Mouse (Mus musculus) forebrain, embryonic 10.5 days (tissue): ENCODE data around the gene Tbxa2r. TPM values are rescaled to one million over a fixed set of nuclear protein-coding genes. Genes with fewer than 3 reads are reported as not detected.

ENCODE experiments used
- DNase-seq: peaks from one replicate; pipeline ENCODE4 v3.0.0-alpha.2; 2017; ENCODE audit warnings: low spot score; ENCODE audit errors: extremely low spot score
- H3K27ac ChIP-seq: fragments of 300-500 bp; sonication (generic); 2 replicates; pipeline ENCODE4 v1.5.1; 2016; ENCODE audit warnings: mild to moderate bottlenecking
- H3K27me3 ChIP-seq: fragments of 300-500 bp; sonication (generic); 2 replicates; pipeline ENCODE4 v1.6.1; 2016; ENCODE audit warnings: mild to moderate bottlenecking; ENCODE audit not compliant: poor library complexity, severe bottlenecking
- H3K36me3 ChIP-seq: fragments of 300-500 bp; sonication (generic); replicated peaks from 2 replicates; pipeline ENCODE4 v1.6.1; 2016; ENCODE audit warnings: mild to moderate bottlenecking, moderate library complexity
- H3K4me1 ChIP-seq: fragments of 300-500 bp; sonication (generic); 2 replicates; pipeline ENCODE4 v1.6.1; 2016
- H3K4me3 ChIP-seq: fragments of 300-500 bp; sonication (generic); 2 replicates; pipeline ENCODE4 v1.5.1; 2016; ENCODE audit warnings: mild to moderate bottlenecking, moderate library complexity
- H3K9me3 ChIP-seq: fragments of 300-500 bp; sonication (generic); 2 replicates; pipeline ENCODE4 v1.6.1; 2016; ENCODE audit warnings: mild to moderate bottlenecking, moderate library complexity
- WGBS: fragments of 180-500 bp; shearing (Covaris S2); methylation state at CpG from one replicate; pipeline ENCODE4 v1.1.7; 2016; 5-methylcytosine and 5-hydroxymethylcytosine counted together
- polyA plus RNA-seq: library from polyadenylated mRNA; unstranded; fragments of >200 nt; fragmentation: Nextera tagmentation; extraction: Ambion mirVana; gene quantifications from 2 replicates; pipeline ENCODE4 v1.2.1, GENCODE M21; 2016

Tbxa2r gene
- polyA plus RNA-seq, 1 experiment from 2014 or later: 2.4 TPM

DNA sequence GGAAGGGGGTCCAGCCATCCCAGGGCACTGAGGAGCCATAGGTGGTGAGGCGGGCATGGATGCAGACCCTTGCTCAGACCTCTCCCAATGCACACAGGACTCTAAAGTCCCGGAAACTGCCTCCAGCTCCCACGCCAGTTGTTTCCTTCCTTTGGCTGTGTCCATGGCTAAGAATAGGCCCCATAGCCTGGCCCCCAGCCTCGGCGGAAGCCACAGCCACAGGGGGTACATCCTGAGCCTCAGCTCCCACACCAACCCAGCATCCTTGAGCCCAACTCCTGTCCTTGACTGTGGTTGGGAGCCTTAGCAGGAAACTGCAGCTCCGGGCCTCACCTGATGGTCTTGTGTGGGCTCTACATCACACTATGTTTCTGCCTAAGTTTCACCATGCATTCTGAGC, 1.7 kb upstream of the Tbxa2r start:
- Histone ChIP-seq H3K4me1 (peaks cover 38% of the 10 kb centered on the region), H3K27ac (no peak overlapping the region), H3K4me3 (no peak overlapping the region), H3K27me3 (peaks cover 19% of the 10 kb centered on the region), H3K36me3 (peaks cover 67% of the 10 kb centered on the region), H3K9me3 (no peaks in the 10 kb centered on the region)
- 82% methylated on average over 6 of the region's 6 CpGs for WGBS
- DNase-seq: no peak

GRCm38 (mm10) chr10:81327959-81328358, 572 bp upstream of the Tbxa2r start:
- Histone ChIP-seq H3K27me3 (peaks cover 30% of the 10 kb centered on the region), H3K27ac (peak overlapping the region; percentile 58), H3K36me3 (peaks cover 58% of the 10 kb centered on the region), H3K4me3 (peak overlapping the region; percentile 9; the same call in 1 of the 2 replicates), H3K9me3 (no peaks in the 10 kb centered on the region), H3K4me1 (peaks cover 36% of the 10 kb centered on the region)
- 44% methylated on average over 2 of the region's 2 CpGs for WGBS
- DNase-seq: no peak

GRCm38 (mm10) chr10:81329194-81329975, 854 bp downstream of the Tbxa2r start:
- Histone ChIP-seq H3K27me3 (peaks cover 43% of the 10 kb centered on the region), H3K27ac (no peak overlapping the region), H3K4me1 (peaks cover 35% of the 10 kb centered on the region), H3K9me3 (no peaks in the 10 kb centered on the region), H3K4me3 (peak overlapping the region; percentile 2), H3K36me3 (peaks cover 44% of the 10 kb centered on the region)
- WGBS: 73% methylated on average over 10 of the region's 10 CpGs
- DNase-seq: no peak

- H3K27me3 ChIP-seq: peaks cover 49% of the 10 kb centered on the region
- H3K27ac ChIP-seq: no peak overlapping the region
- no peak for DNase-seq
- peaks cover 41% of the 10 kb centered on the region for H3K4me1 ChIP-seq
- 74% methylated on average over 4 of the region's 4 CpGs for WGBS
- peaks cover 37% of the 10 kb centered on the region for H3K36me3 ChIP-seq
- no peaks in the 10 kb centered on the region for H3K9me3 ChIP-seq
- H3K4me3 ChIP-seq: no peak overlapping the region; the same call in 1 of the 2 replicates
These were observed 1.5 kb downstream of the Tbxa2r start for GRCm38 (mm10) chr10:81330007-81330406.

- Histone ChIP-seq H3K36me3 (peaks cover 15% of the 10 kb centered on the region), H3K9me3 (no peaks in the 10 kb centered on the region), H3K4me3 (peak overlapping the region; percentile 36), H3K27ac (peak overlapping the region; percentile 51; the same call in 1 of the 2 replicates), H3K27me3 (peaks cover 67% of the 10 kb centered on the region), H3K4me1 (peaks cover 58% of the 10 kb centered on the region)
- DNase-seq: no peak
- WGBS: 14% methylated on average over 29 of the region's 29 CpGs
These were observed 3.7 kb downstream of the Tbxa2r start for GRCm38 (mm10) chr10:81332277-81332676.

DNA sequence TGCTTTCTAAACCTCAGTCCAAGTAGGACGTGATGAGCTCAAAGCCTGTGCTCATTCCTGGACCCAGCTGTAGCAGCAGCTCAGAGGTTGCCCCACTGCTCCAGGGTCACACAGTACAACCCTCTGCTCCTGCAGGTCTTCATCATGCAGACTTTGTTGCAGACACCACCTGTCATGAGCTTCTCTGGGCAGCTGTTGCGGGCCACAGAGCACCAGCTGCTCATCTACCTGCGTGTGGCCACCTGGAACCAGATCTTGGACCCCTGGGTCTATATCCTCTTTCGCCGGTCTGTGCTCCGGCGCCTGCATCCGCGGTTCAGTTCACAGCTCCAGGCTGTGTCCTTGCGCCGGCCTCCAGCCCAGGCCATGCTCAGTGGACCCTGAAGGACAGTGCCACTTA, 5.8 kb downstream of the Tbxa2r start:
- Histone ChIP-seq H3K4me3 (no peak overlapping the region), H3K4me1 (peaks cover 48% of the 10 kb centered on the region), H3K27ac (peak overlapping the region; percentile 80), H3K9me3 (no peaks in the 10 kb centered on the region), H3K27me3 (peaks cover 83% of the 10 kb centered on the region), H3K36me3 (no peaks in the 10 kb centered on the region)
- 66% methylated on average over 11 of the region's 11 CpGs for WGBS
- DNase-seq: no peak

- Histone ChIP-seq H3K4me3 (peak overlapping the region; percentile 23), H3K4me1 (peaks cover 43% of the 10 kb centered on the region), H3K36me3 (no peaks in the 10 kb centered on the region), H3K27me3 (peaks cover 81% of the 10 kb centered on the region), H3K9me3 (no peaks in the 10 kb centered on the region), H3K27ac (peak overlapping the region; percentile 80)
- DNase-seq: no peak
- 40% methylated on average over 19 of the region's 19 CpGs for WGBS
These were observed 7.1 kb downstream of the Tbxa2r start for GRCm38 (mm10) chr10:81335393-81336340.

- H3K9me3 ChIP-seq: no peaks in the 10 kb centered on the region
- H3K27me3 ChIP-seq: peaks cover 85% of the 10 kb centered on the region
- H3K27ac ChIP-seq: peak overlapping the region; percentile 80
- DNase-seq: no peak
- H3K4me1 ChIP-seq: peaks cover 49% of the 10 kb centered on the region
- 92% methylated on average over 4 of the region's 4 CpGs for WGBS
- H3K36me3 ChIP-seq: no peaks in the 10 kb centered on the region
- H3K4me3 ChIP-seq: no peak overlapping the region
These were observed 8.0 kb downstream of the Tbxa2r start for GRCm38 (mm10) chr10:81336558-81336957.

DNA sequence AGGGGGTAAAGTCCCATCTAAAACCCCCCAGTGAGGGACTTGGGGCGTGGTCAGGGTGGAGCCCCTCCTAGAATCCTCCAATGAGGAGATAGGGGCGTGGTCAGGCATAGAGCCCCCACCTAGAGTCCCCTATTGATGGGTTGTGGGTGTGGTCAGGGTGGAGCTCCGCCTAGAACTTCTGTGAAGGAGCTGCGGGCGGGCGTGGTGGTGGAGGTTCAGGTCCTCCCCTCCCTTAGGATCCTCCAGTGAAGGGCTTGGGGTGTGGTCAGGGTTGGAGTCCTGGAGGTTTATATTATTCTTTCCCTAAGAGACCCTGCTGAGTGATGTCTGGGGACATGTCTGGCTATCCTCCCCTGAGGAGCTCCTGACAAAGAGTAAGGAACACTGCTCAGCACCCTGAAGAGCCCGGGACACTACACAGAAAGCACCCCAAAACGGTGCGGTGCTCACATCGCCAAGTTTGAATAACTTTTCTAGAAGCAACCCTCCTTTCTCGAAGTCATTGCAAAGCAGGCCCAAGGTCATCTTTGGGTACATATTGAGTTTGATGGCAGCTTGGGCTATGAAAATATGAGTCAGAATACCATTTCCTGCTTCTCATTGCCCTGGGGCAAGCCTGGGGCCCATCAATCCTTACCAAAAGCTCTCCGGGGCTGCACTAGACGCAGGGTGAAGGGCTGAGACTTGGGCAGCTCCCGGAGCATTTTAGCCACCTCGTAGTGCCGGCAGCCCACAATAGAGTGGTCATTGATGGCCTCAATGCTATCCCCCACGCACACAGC, 12.2 kb downstream of the Tbxa2r start:
- H3K27me3 ChIP-seq: peaks cover 89% of the 10 kb centered on the region
- no peak for DNase-seq
- no peaks in the 10 kb centered on the region for H3K9me3 ChIP-seq
- peaks cover 8% of the 10 kb centered on the region for H3K36me3 ChIP-seq
- 40% methylated on average over 17 of the region's 17 CpGs for WGBS
- H3K4me1 ChIP-seq: peaks cover 33% of the 10 kb centered on the region
- no peak overlapping the region for H3K27ac ChIP-seq
- H3K4me3 ChIP-seq: no peak overlapping the region

GRCm38 (mm10) chr10:81341333-81341949, 12.9 kb downstream of the Tbxa2r start:
- Histone ChIP-seq H3K9me3 (no peaks in the 10 kb centered on the region), H3K4me1 (peaks cover 32% of the 10 kb centered on the region), H3K27me3 (peaks cover 91% of the 10 kb centered on the region), H3K27ac (no peak overlapping the region), H3K4me3 (0 out of 2 replicates have a peak overlapping the region, but pooled peaks have one; percentile 2), H3K36me3 (peaks cover 15% of the 10 kb centered on the region)
- peak; percentile 73 for DNase-seq
- 38% methylated on average over 16 of the region's 16 CpGs for WGBS

DNA sequence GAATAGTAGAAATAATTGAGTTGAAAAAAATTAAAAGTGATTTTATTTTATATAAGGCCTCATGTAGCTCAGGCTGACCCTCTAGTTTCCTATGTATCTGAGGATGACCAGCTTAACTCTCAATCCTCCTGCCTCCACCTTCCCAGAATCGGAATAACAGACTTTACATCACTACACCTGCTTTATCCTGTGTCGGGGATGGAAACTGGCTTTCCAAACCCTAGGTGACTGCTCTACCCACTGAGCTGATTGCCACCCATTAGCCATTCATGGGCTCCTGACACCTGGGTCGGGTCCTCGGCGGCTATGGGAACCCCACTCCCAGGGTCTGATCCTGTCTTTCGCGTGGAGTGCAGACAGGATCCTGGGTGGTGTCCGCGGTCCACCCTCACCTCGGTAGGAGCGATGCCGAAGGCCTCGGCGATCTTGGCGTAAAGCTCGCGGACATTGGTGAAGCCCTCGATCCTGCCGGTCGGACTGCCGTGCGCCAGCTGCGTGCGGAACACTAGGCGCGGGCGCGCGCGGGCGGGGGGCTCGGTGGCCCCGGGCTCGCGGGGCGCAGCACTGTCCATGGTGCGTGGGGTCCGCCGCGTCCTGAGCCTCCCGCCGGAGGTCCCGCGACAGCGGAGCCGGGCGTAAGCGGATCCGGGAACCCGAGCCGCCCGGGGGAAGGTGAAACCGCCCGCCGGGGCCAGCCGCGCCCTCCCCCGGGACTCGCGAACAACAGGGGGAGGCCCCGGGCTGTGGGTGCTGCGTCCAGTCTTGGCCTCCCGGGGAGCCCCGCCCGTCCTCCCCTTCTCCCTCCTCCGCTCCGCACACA, 14.4 kb downstream of the Tbxa2r start, which contains the start of gene Gipc3:
TSS of gene Gipc3 (minus strand) at position 581 of the 820 bp plus-strand sequence.
- Histone ChIP-seq H3K27me3 (peaks cover 91% of the 10 kb centered on the region), H3K27ac (peak within 1 kb of the TSS; percentile 27), H3K9me3 (no peaks in the 10 kb centered on the region), H3K4me1 (peaks cover 41% of the 10 kb centered on the region), H3K4me3 (peak within 1 kb of the TSS; percentile 51), H3K36me3 (peaks cover 27% of the 10 kb centered on the region)
- peak; percentile 41 for DNase-seq
- 6% methylated on average over 58 of the region's 67 CpGs for WGBS
